Mouse (Mus musculus): Measurements from ENCODE around the gene Tmem132b.

Tmem132b gene

GRCm38 (mm10) chr5:125756987-125757530 is 225.5 kb downstream of the Tmem132b start:
- in situ Hi-C loops (cut with MboI; ENCODE audit: low sequenced_read_pairs), result no loop called here

- in situ Hi-C loops (cut with MboI; ENCODE audit: low sequenced_read_pairs), result no loop called here
Observed at GRCm38 (mm10) chr5:125758506-125758905, 226.9 kb downstream of the Tmem132b start.

- in situ Hi-C loops (cut with MboI; ENCODE audit: low sequenced_read_pairs), result no loop called here
Observed at GRCm38 (mm10) chr5:125766941-125767340, 235.4 kb downstream of the Tmem132b start.

- in situ Hi-C loops (cut with MboI; ENCODE audit: low sequenced_read_pairs), result no loop called here
Observed at GRCm38 (mm10) chr5:125767950-125768349, 236.4 kb downstream of the Tmem132b start.

- in situ Hi-C loops (cut with MboI; ENCODE audit: low sequenced_read_pairs), result no loop called here
Observed at GRCm38 (mm10) chr5:125772238-125772637, 240.7 kb downstream of the Tmem132b start.

GRCm38 (mm10) chr5:125772756-125773155 is 241.2 kb downstream of the Tmem132b start:
- in situ Hi-C loops (cut with MboI; ENCODE audit: low sequenced_read_pairs), result no loop called here

GRCm38 (mm10) chr5:125780332-125780731 is 248.8 kb downstream of the Tmem132b start:
- in situ Hi-C loops (cut with MboI; ENCODE audit: low sequenced_read_pairs), result no loop called here

GRCm38 (mm10) chr5:125792643-125793042 is 261.1 kb downstream of the Tmem132b start:
- in situ Hi-C loops (cut with MboI; ENCODE audit: low sequenced_read_pairs), result no loop called here

- in situ Hi-C loops (cut with MboI; ENCODE audit: low sequenced_read_pairs), result no loop called here
Observed at GRCm38 (mm10) chr5:125794318-125794717, 262.7 kb downstream of the Tmem132b start.

GRCm38 (mm10) chr5:125799622-125800021 is 268.0 kb downstream of the Tmem132b start:
- in situ Hi-C loops (cut with MboI; ENCODE audit: low sequenced_read_pairs), result no loop called here

GRCm38 (mm10) chr5:125800025-125800424 is 268.5 kb downstream of the Tmem132b start:
- in situ Hi-C loops (cut with MboI; ENCODE audit: low sequenced_read_pairs), result no loop called here

- in situ Hi-C loops (cut with MboI; ENCODE audit: low sequenced_read_pairs), result no loop called here
Observed at GRCm38 (mm10) chr5:125802801-125803200, 271.2 kb downstream of the Tmem132b start.

GRCm38 (mm10) chr5:125805327-125805726 is 273.8 kb downstream of the Tmem132b start:
- in situ Hi-C loops (cut with MboI; ENCODE audit: low sequenced_read_pairs), result no loop called here

GRCm38 (mm10) chr5:125807861-125808260 is 276.3 kb downstream of the Tmem132b start:
- in situ Hi-C loops (cut with MboI; ENCODE audit: low sequenced_read_pairs), result no loop called here

GRCm38 (mm10) chr5:125829342-125829741 is 297.8 kb downstream of the Tmem132b start:
- in situ Hi-C loops (cut with MboI; ENCODE audit: low sequenced_read_pairs), result no loop called here

- in situ Hi-C loops (cut with MboI; ENCODE audit: low sequenced_read_pairs), result no loop called here
Observed at GRCm38 (mm10) chr5:125835890-125836289, 304.3 kb downstream of the Tmem132b start.

GRCm38 (mm10) chr5:125836761-125837160 is 305.2 kb downstream of the Tmem132b start:
- in situ Hi-C loops (cut with MboI; ENCODE audit: low sequenced_read_pairs), result no loop called here

Measured in CH12F3 (cell line).